12 mouse cellular contexts compared by ENCODE assay signal in genomic region chr5:73208645-73209044, GRCm38 (mm10). TPM values are rescaled to one million over a fixed set of nuclear protein-coding genes. Genes with fewer than 3 reads are reported as not detected.
DNase-seq lines count a peak whose midpoint lies in the region; ATAC-seq and TF ChIP-seq lines count a peak whose summit lies in the region.
"Had no signal": no experiment of that assay in that cellular context is flagged by ENCODE, and none has a peak within 500 bp of the region (broad histone marks: within the 10 kb centered on the region; RNA-seq: fewer than 3 reads in every experiment).

No protein-coding gene starts in this region.

- no peak overlapping the region for H3K4me2 ChIP-seq in neural tube, embryonic 15.5 days
- no peak overlapping the region for H3K4me2 ChIP-seq in intestine, embryonic 16.5 days (ENCODE audit: low read depth, low read length)

- intact Hi-C loops in gastrocnemius, adult 2 months (cut with DNase I), result no loop called here

- no peak overlapping the region for H3K4me3 ChIP-seq in gastrocnemius, adult 2 months
- H3K4me3 ChIP-seq in layer of hippocampus, adult 2 months, result no peak overlapping the region; the same call in 1 of the 2 replicates
- no peak overlapping the region for H3K4me3 ChIP-seq in neural tube, embryonic 15.5 days (replicated peaks)
- H3K4me3 ChIP-seq in intestine, embryonic 16.5 days (ENCODE audit: low read length), result no peak overlapping the region

- H3K27ac ChIP-seq in gastrocnemius, adult 2 months, result peak overlapping the region; percentile 38; the same call in 1 of the 2 replicates
- H3K27ac ChIP-seq in layer of hippocampus, adult 2 months, result peak overlapping the region; percentile 24
- no peak overlapping the region for H3K27ac ChIP-seq in neural tube, embryonic 15.5 days (replicated peaks)
- no peak overlapping the region for H3K27ac ChIP-seq in intestine, embryonic 16.5 days (ENCODE audit: low read length)
- H3K27ac ChIP-seq: liver, embryonic 14.5 days; macrophage had no signal

- no peak for TF ChIP-seq CTCF in gastrocnemius, adult 2 months (IDR thresholded peaks at IDR 0.05)
- no peak for TF ChIP-seq CTCF in layer of hippocampus, adult 2 months (conservative IDR thresholded peaks at IDR 0.05)

- no peak for DNase-seq in gastrocnemius, adult 2 months
- no peak for DNase-seq in gastrocnemius, adult 18-20 months (ENCODE audit: low spot score)
- no peak for DNase-seq in layer of hippocampus, adult 2 months (ENCODE audit: low spot score in 2 of 2)
- DNase-seq in layer of hippocampus, adult 8-10 months (ENCODE audit: low spot score in 2 of 2), result no peak
- DNase-seq in CD8-positive naive resting alpha-beta T cell, adult 2 months (ENCODE audit: low read depth in 2 of 2, low spot score in 2 of 2), result peak; percentile 38 to 53
- peak; percentile 54 for DNase-seq in R1 (ENCODE audit: low read depth, low spot score)
- DNase-seq: gastrocnemius, postnatal 25 days had no signal

- H3K9me3 ChIP-seq in neural tube, embryonic 15.5 days (replicated peaks), result no peaks in the 10 kb centered on the region
- no peaks in the 10 kb centered on the region for H3K9me3 ChIP-seq in intestine, embryonic 16.5 days (ENCODE audit: control insufficient read depth, low read length)

- 80% methylated on average over 6 of the region's 6 CpGs for whole genome bisulfite sequencing in neural tube, embryonic 15.5 days
- WGBS in intestine, embryonic 16.5 days, result 66% methylated on average over 6 of the region's 6 CpGs

- no peak for ATAC-seq in neural tube, embryonic 15.5 days (ENCODE audit: low FRiP score)
- no peak for ATAC-seq in intestine, embryonic 16.5 days
- ATAC-seq: midbrain, embryonic 16.5 days had no signal

- peaks cover 5% of the 10 kb centered on the region; the same call in 1 of the 2 replicates for H3K36me3 ChIP-seq in neural tube, embryonic 15.5 days
- H3K36me3 ChIP-seq in intestine, embryonic 16.5 days (ENCODE audit: control insufficient read depth, insufficient read depth, low read length), result no peaks in the 10 kb centered on the region

- H3K27me3 ChIP-seq in neural tube, embryonic 15.5 days (replicated peaks), result no peaks in the 10 kb centered on the region
- H3K27me3 ChIP-seq in intestine, embryonic 16.5 days (replicated peaks; ENCODE audit: control insufficient read depth, insufficient read depth, low read length), result no peaks in the 10 kb centered on the region

- peaks cover 9% of the 10 kb centered on the region; the same call in 1 of the 2 replicates for H3K4me1 ChIP-seq in neural tube, embryonic 15.5 days
- peaks cover 3% of the 10 kb centered on the region; the same call in 1 of the 2 replicates for H3K4me1 ChIP-seq in intestine, embryonic 16.5 days (ENCODE audit: control insufficient read depth, insufficient read depth, low read length)

- H3K9ac ChIP-seq in neural tube, embryonic 15.5 days (replicated peaks), result no peak overlapping the region
- no peak overlapping the region for H3K9ac ChIP-seq in intestine, embryonic 16.5 days (ENCODE audit: low read depth, low read length)
- H3K9ac ChIP-seq: liver, embryonic 14.5 days had no signal

RNA-seq across cellular contexts. Expression of gene Fryl, which starts 47.8 kb away (rescaled TPM):
- 10 to 100 TPM; 14.6 to 23.5 TPM for total RNA-seq in gastrocnemius, adult 2 months (2021)
- 10 to 100 TPM; 13.5 to 14.0 TPM for total RNA-seq in gastrocnemius, adult 18-20 months (2021)
- total RNA-seq in layer of hippocampus, adult 2 months (2021), result 10 to 100 TPM; 66.0 to 81.4 TPM
- 10 to 100 TPM; 72.2 to 96.1 (median 73.9) TPM for total RNA-seq in layer of hippocampus, adult 8-10 months (2022)
- polyA plus RNA-seq in neural tube, embryonic 15.5 days (2015; fragmentation: Nextera tagmentation; extraction: Ambion mirVana), result 37.0 and 37.8 TPM in 2 replicates
- 22.1 and 22.6 TPM in 2 replicates for polyA plus RNA-seq in intestine, embryonic 16.5 days (2015; fragmentation: Nextera tagmentation; extraction: Ambion mirVana)

Comparison
In these comparisons a context has a peak if more than half of its experiments do, and no peak if none do; other contexts are left out.
1. DNase-seq: peak in CD8-positive naive resting alpha-beta T cell, adult 2 months (2 of 2) and R1 (single experiment); none in gastrocnemius, adult 2 months (single experiment), gastrocnemius, adult 18-20 months (single experiment), layer of hippocampus, adult 2 months (0 of 2) and layer of hippocampus, adult 8-10 months (0 of 2).
2. H3K27ac ChIP-seq: peak in gastrocnemius, adult 2 months (single experiment) and layer of hippocampus, adult 2 months (single experiment); none in neural tube, embryonic 15.5 days (single experiment) and intestine, embryonic 16.5 days (single experiment).